Mouse (Mus musculus): Measurements from ENCODE around the gene Trdmt1. TPM values are rescaled to one million over a fixed set of nuclear protein-coding genes. Genes with fewer than 3 reads are reported as not detected.

The Trdmt1 gene
- total RNA-seq, 1 experiment, result 7.4 TPM

GRCm38 (mm10) chr2:13556239-13556638, 11.8 kb upstream of the Trdmt1 start:
- H3K9me3 ChIP-seq (ENCODE audit: control insufficient read depth, insufficient read depth, low read depth, low read length), result no peaks in the 10 kb centered on the region
- H3K4me1 ChIP-seq (ENCODE audit: control insufficient read depth in 2 of 2, insufficient read depth in 2 of 2, low read length in 2 of 2, poor library complexity in 1 of 2), result no peaks in the 10 kb centered on the region
- no peak for DNase-seq (ENCODE audit: low read depth, low spot score)
- H3K9ac ChIP-seq (ENCODE audit: insufficient read depth, low read depth, low read length, poor library complexity, severe bottlenecking), result no peak overlapping the region
- no peak overlapping the region for H3K4me3 ChIP-seq (ENCODE audit: insufficient read depth in 1 of 2, low read depth in 1 of 2, low read length in 2 of 2, poor library complexity in 1 of 2, severe bottlenecking in 1 of 2)
- no peak for TF ChIP-seq ZNF384 (IDR thresholded peaks at IDR 0.05; ENCODE audit: low read depth, low read length)
- no peak for TF ChIP-seq MAFK (IDR thresholded peaks at IDR 0.05; ENCODE audit: insufficient read depth, low read depth, low read length)
- TF ChIP-seq ZC3H11A (IDR thresholded peaks at IDR 0.05; ENCODE audit: borderline replicate concordance, low read depth, low read length), result no peak
- no peak for TF ChIP-seq CHD2 (IDR thresholded peaks at IDR 0.05; ENCODE audit: low read depth, low read length)
- no peak for TF ChIP-seq HCFC1 (IDR thresholded peaks at IDR 0.05; ENCODE audit: borderline replicate concordance, insufficient read depth, low read length)
- no peaks in the 10 kb centered on the region for H3K36me3 ChIP-seq (ENCODE audit: control insufficient read depth, insufficient read depth, low read length, poor library complexity, severe bottlenecking)
- in situ Hi-C loops (cut with MboI; ENCODE audit: low sequenced_read_pairs in 2 of 2, unreplicated experiment in 2 of 2), result no loop called here
- H3K27ac ChIP-seq (ENCODE audit: insufficient read depth, low read depth, low read length, poor library complexity, severe bottlenecking), result no peak overlapping the region

- DNase-seq (ENCODE audit: low read depth, low spot score), result no peak
- in situ Hi-C loops (cut with MboI; ENCODE audit: low sequenced_read_pairs in 2 of 2, unreplicated experiment in 2 of 2), result no loop called here
- Histone ChIP-seq H3K27ac (ENCODE audit: insufficient read depth, low read depth, low read length, poor library complexity, severe bottlenecking) (no peak overlapping the region), H3K9me3 (ENCODE audit: control insufficient read depth, insufficient read depth, low read depth, low read length) (no peaks in the 10 kb centered on the region), H3K4me3 (ENCODE audit: insufficient read depth in 1 of 2, low read depth in 1 of 2, low read length in 2 of 2, poor library complexity in 1 of 2, severe bottlenecking in 1 of 2) (no peak overlapping the region), H3K4me1 (ENCODE audit: control insufficient read depth in 2 of 2, insufficient read depth in 2 of 2, low read length in 2 of 2, poor library complexity in 1 of 2) (no peaks in the 10 kb centered on the region), H3K9ac (ENCODE audit: insufficient read depth, low read depth, low read length, poor library complexity, severe bottlenecking) (no peak overlapping the region), H3K36me3 (ENCODE audit: control insufficient read depth, insufficient read depth, low read length, poor library complexity, severe bottlenecking) (no peaks in the 10 kb centered on the region)
- no peak for TF ChIP-seq CHD2 (IDR thresholded peaks at IDR 0.05; ENCODE audit: low read depth, low read length)
- TF ChIP-seq ZNF384 (IDR thresholded peaks at IDR 0.05; ENCODE audit: low read depth, low read length), result no peak
- TF ChIP-seq ZC3H11A (IDR thresholded peaks at IDR 0.05; ENCODE audit: borderline replicate concordance, low read depth, low read length), result no peak
- no peak for TF ChIP-seq HCFC1 (IDR thresholded peaks at IDR 0.05; ENCODE audit: borderline replicate concordance, insufficient read depth, low read length)
- TF ChIP-seq MAFK (IDR thresholded peaks at IDR 0.05; ENCODE audit: insufficient read depth, low read depth, low read length), result no peak
Observed at GRCm38 (mm10) chr2:13553966-13554365, 9.5 kb upstream of the Trdmt1 start.

- Histone ChIP-seq H3K9me3 (ENCODE audit: control insufficient read depth, insufficient read depth, low read depth, low read length) (no peaks in the 10 kb centered on the region), H3K9ac (ENCODE audit: insufficient read depth, low read depth, low read length, poor library complexity, severe bottlenecking) (no peak overlapping the region), H3K4me1 (ENCODE audit: control insufficient read depth in 2 of 2, insufficient read depth in 2 of 2, low read length in 2 of 2, poor library complexity in 1 of 2) (no peaks in the 10 kb centered on the region), H3K27ac (ENCODE audit: insufficient read depth, low read depth, low read length, poor library complexity, severe bottlenecking) (no peak overlapping the region), H3K4me3 (ENCODE audit: insufficient read depth in 1 of 2, low read depth in 1 of 2, low read length in 2 of 2, poor library complexity in 1 of 2, severe bottlenecking in 1 of 2) (no peak overlapping the region), H3K36me3 (ENCODE audit: control insufficient read depth, insufficient read depth, low read length, poor library complexity, severe bottlenecking) (no peaks in the 10 kb centered on the region)
- in situ Hi-C loops (cut with MboI; ENCODE audit: low sequenced_read_pairs in 2 of 2, unreplicated experiment in 2 of 2), result no loop called here
- no peak for DNase-seq (ENCODE audit: low read depth, low spot score)
- TF ChIP-seq ZNF384 (IDR thresholded peaks at IDR 0.05; ENCODE audit: low read depth, low read length) (no peak), ZC3H11A (IDR thresholded peaks at IDR 0.05; ENCODE audit: borderline replicate concordance, low read depth, low read length) (no peak), CHD2 (IDR thresholded peaks at IDR 0.05; ENCODE audit: low read depth, low read length) (no peak), MAFK (IDR thresholded peaks at IDR 0.05; ENCODE audit: insufficient read depth, low read depth, low read length) (no peak), HCFC1 (IDR thresholded peaks at IDR 0.05; ENCODE audit: borderline replicate concordance, insufficient read depth, low read length) (no peak)
Observed at GRCm38 (mm10) chr2:13548749-13549148, 4.3 kb upstream of the Trdmt1 start.

- TF ChIP-seq ZNF384 (IDR thresholded peaks at IDR 0.05; ENCODE audit: low read depth, low read length) (no peak), ZC3H11A (IDR thresholded peaks at IDR 0.05; ENCODE audit: borderline replicate concordance, low read depth, low read length) (no peak), HCFC1 (IDR thresholded peaks at IDR 0.05; ENCODE audit: borderline replicate concordance, insufficient read depth, low read length) (no peak), MAFK (IDR thresholded peaks at IDR 0.05; ENCODE audit: insufficient read depth, low read depth, low read length) (no peak), CHD2 (IDR thresholded peaks at IDR 0.05; ENCODE audit: low read depth, low read length) (no peak)
- Histone ChIP-seq H3K4me1 (ENCODE audit: control insufficient read depth in 2 of 2, insufficient read depth in 2 of 2, low read length in 2 of 2, poor library complexity in 1 of 2) (no peaks in the 10 kb centered on the region), H3K36me3 (ENCODE audit: control insufficient read depth, insufficient read depth, low read length, poor library complexity, severe bottlenecking) (no peaks in the 10 kb centered on the region), H3K27ac (ENCODE audit: insufficient read depth, low read depth, low read length, poor library complexity, severe bottlenecking) (no peak overlapping the region), H3K9ac (ENCODE audit: insufficient read depth, low read depth, low read length, poor library complexity, severe bottlenecking) (no peak overlapping the region), H3K9me3 (ENCODE audit: control insufficient read depth, insufficient read depth, low read depth, low read length) (no peaks in the 10 kb centered on the region), H3K4me3 (ENCODE audit: insufficient read depth in 1 of 2, low read depth in 1 of 2, low read length in 2 of 2, poor library complexity in 1 of 2, severe bottlenecking in 1 of 2) (peak overlapping the region; percentile 92 to 97)
- no peak for DNase-seq (ENCODE audit: low read depth, low spot score)
- in situ Hi-C loops (cut with MboI; ENCODE audit: low sequenced_read_pairs in 2 of 2, unreplicated experiment in 2 of 2), result no loop called here
Observed at GRCm38 (mm10) chr2:13543519-13544124, 846 bp downstream of the Trdmt1 start.
